Mouse (Mus musculus): ENCODE results near the gene Alkbh5. TPM values are rescaled to one million over a fixed set of nuclear protein-coding genes. Genes with fewer than 3 reads are reported as not detected.

Alkbh5 gene
- 100 to 1,000 TPM; 107 TPM for total RNA-seq (2021)
- long read RNA-seq, experiment 1, full-length matches to known transcripts, result 32 of 45 reads
- long read RNA-seq, experiment 1, partial matches to known transcripts, result 0 of 45 reads
- long read RNA-seq, experiment 1, other reads (novel, unspliced or antisense), result 13 of 45 reads
- long read RNA-seq, experiment 2, full-length matches to known transcripts, result 39 of 58 reads
- long read RNA-seq, experiment 2, partial matches to known transcripts, result 0 of 58 reads
- long read RNA-seq, experiment 2, other reads (novel, unspliced or antisense), result 19 of 58 reads

DNA sequence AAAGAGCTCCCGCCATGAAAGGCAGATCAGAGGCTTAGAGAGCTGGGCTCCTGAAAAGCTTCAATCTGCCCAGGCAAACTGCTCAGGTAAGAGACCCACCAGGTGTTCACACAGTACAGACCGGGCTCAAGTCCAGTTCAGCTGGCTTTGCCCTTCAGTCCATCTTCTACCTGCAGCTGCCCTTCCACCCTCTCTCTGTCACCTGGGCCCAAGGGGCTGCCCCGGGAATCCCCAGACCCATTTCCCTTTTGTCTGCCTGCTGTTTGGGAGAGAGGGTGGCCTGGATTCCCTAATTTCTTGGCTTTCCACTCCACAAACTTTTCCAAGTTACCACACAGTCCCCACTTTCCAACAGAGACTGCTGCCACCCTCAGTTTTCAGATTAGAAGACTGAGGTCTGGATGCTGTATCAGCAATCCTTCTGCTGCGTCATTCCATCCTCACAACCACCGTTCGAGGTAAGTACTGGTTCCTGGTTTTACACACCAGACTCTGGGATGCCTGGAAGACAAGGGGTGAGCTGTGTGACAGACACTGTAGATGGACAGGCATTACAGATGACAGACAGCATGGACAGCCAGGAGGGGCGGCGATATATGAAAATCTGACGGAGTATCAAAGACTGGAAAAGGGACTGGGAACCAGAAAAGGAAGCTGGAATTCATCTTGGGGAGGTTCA lies at the start of gene Alkbh5:
Alkbh5 (plus strand) TSS at position 202 of the 679 bp plus-strand sequence.
- DNase-seq, result peak in 1 of 2 experiments; percentile 38
- intact Hi-C loops (cut with DNase I), result no loop called here

DNA sequence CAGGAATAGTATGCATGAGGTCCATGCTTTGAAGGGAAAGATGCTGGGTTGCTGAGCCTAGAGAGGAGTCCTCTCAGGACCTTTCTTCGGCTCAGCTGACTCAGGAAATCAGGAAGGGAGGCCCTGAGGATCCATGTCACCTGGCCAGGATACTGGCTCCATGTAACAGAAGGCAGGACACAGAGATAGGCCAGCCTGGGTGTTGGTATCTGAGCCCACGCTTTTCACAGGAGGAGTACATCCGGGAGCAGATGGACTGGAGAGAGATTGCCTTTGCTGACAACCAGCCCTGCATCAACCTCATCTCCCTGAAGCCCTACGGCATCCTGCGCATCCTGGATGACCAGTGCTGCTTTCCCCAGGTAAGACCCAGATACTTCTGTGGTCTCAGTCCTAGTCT lies 43.5 kb upstream of the Alkbh5 start:
- intact Hi-C loops (cut with DNase I), result no loop called here

DNA sequence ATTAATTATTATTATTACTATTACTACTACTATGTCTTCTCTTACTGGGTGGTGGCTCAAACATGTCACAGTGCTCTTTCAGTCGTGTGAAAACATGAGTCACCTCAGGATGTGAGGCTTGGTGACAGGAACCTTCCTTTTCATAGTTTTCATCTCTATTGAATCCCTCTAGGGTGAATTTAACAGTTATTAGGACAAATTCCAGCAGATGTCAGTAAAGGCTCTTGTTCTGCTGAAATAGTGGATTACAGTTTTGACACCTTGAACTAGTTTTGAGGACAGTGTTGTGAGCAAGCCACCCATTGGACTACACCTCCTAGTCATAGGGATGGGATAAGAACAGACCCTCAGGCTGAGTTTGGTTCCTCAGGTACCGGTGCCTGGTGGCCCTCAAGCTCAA lies 40.5 kb upstream of the Alkbh5 start:
- DNase-seq, result no peak
- intact Hi-C loops (cut with DNase I), result no loop called here

More for the DNA sequence above, 43.5 kb upstream of the Alkbh5 start:
- no peak for DNase-seq

DNA sequence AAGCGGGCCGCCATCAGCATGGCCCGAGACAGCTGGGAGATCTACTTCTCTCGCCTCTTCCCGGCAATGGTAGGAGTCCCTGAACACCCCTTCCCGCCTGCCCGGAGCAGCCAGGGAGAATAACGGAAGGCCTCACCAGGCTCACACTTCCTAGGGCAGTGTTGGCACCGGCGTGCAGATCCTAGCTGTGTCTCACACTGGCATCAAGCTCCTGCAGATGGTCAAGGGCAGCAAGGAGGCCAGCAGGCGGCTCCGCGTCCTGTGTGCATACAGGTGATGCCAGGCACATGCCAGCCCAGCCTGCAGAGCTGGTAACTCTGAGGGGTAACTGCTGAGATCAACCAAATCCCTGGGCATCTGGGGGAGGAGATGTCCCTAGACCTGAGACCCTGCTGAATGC lies 28.9 kb upstream of the Alkbh5 start:
- intact Hi-C loops (cut with DNase I), result no loop called here
- DNase-seq, result no peak

DNA sequence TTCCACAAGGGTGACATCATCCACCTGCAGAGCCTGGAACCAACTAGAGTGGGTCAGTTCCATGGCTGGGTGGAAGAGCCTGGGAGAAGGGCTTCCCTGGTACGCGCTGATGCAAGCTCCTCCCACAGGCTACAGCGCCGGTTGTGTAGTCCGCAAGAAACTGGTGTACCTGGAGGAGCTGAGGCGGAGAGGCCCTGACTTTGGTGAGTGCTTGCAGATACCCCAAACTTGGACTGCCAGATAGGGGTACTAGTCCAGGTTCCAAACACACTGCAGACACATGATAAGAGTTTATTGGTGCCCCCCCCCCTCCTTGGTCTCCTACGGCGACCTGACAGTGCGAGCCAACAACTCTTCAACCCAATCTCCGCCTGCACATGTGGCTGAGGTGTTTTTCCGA lies 27.2 kb upstream of the Alkbh5 start:
- no peak for DNase-seq
- intact Hi-C loops (cut with DNase I), result no loop called here

DNA sequence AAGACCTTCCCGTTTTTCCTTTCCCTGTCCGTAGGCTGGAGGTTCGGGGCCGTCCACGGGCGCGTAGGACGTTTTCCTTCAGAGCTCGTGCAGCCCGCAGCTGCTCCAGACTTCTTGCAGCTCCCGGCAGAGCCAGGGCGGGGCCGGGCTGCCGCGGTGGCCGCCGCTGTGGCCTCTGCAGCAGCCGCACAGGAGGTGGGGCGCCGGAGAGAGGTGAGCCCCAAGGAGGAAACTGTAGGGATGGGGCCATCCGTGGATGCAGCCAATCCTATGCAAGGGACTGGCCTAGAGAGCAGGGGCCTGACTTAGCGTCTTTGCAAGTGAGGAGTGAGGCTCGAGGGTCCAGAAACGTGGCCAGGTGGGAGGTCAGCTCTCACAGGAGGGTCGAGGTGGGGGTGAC lies 26.7 kb upstream of the Alkbh5 start:
- DNase-seq, result no peak
- intact Hi-C loops (cut with DNase I), result no loop called here

DNA sequence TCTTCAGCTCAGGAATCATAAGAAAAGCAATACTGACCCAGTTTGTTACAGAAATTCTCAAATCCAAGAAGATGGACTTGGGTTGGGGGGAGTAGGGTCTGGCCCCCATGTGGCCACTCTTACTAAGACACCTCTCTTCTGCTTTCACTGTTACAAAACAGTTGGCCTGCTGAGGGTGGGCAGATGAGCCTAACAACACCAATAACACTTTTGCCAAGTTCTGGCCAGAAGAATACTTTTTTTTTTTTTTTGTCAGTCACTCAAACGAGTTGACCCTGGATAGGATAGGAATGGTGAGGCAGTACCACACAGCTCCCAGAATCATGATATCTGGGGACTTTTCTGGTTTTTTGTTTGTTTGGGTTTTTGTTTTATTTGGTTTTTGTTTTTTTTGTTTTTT lies 24.3 kb upstream of the Alkbh5 start:
- no peak for DNase-seq
- intact Hi-C loops (cut with DNase I), result no loop called here

DNA sequence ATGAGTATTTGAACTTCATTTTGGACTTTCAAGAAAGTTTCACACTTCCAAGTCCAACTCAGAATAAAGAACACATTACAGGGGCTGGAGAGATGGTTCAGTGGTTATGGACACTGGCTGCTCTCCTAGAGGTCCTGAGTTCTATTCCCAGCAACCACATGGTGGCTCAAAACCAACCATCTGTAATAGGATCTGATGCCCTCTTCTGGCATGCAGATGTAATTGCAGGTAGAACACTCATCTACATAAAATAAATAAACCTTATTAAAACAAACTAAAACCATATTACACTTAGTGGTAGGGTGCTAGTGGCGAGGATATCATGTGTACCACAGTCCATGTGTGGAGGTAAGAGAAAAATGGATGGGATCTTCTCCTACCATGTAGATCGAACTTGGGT lies 23.7 kb upstream of the Alkbh5 start:
- intact Hi-C loops (cut with DNase I), result no loop called here
- DNase-seq, result no peak

DNA sequence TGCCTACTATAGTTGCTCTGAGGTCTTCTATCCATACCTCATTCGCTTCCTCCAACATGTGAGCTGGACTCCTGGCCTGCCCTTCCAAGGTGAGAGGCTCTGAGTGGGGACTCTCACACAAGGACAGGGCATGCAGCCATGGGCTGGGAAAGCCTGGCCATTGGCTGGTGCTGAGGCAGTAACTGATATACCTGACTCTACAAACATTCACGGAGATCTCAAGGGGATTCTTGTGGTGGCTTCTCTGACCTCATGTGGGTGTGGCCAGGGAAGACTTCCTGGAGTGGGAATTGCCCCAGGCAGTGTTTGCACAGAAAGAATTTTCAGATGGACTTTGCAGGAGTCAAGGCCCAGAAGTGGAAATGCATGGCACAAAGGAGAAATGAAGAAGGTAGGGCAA lies 21.2 kb upstream of the Alkbh5 start:
- intact Hi-C loops (cut with DNase I), result no loop called here
- DNase-seq, result no peak

DNA sequence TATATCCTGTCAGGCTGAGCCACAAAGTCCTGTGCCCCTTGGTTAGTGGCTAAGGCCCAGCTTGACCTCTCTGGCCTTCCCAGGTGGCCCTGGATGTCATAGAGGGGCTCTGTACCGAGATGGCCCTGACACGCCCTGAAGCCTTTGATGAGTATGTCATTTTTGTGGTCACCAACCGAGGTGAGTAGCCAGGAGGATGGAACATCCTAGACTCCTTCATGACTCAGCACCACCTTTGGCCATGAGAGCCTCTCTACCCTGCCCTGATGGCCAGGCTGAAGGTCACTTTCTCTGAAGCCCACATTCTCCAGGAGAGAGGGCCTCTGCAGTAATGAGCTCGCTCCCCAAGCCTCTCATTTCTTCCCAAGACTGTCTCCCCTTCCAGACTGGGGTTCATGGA lies 17.9 kb upstream of the Alkbh5 start:
- no peak for DNase-seq
- intact Hi-C loops (cut with DNase I), result loop anchor here (2.0 kb wide), 1 partner anchor 36 kb away; no protein-coding TSS in a partner anchor

DNA sequence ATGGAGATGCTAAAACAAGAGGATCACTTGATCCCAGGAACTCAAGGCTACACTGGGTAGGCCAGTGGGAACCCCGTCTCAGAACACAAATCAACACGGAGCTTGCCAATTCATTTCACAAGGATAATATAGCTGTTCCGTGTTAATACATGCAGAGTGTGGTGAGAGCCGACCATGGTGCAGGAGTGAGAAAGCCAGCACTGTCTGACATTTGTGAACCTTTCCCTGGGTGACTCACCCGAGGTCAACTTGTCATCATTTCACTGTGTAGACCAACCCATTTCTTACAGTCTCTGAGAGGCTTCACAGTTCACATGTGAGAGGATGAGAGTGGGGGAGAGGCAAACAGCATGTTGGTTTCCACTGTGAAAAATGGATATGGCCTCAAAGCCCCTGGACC lies 14.2 kb upstream of the Alkbh5 start:
- DNase-seq, result no peak
- intact Hi-C loops (cut with DNase I), result no loop called here

DNA sequence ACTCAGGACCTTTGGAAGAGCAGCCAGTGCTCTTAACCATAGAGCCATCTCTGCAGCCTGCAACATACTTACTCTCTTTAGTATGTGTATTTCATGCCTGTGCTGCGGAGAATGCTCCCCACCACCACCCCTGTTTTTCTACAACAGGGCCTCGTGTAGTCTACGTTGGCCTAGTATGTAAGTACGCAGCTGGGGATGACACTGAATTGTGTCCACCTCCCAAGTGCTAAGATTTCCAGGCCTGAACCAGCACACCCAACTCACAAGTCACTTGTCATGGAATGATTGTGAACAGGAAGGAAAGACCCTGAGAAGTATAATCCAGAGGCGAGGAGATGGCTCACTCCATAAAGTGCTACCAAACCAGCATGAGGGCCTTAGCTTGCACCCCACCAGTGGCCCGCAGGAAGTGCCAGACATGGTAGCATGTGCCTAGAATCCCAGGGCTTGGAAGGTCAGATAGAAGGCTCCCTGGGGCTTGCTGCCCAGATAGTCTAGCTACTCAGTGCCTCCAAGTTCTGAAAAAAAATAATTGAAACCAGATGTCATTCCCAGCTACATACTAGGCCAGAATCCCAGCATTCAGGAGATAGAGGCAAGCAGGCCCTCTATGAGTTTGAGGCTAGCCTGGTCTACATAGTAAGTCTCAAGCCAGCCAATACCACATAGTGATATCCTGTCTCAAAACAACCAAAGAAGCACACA lies 13.4 kb upstream of the Alkbh5 start:
- no peak for DNase-seq
- intact Hi-C loops (cut with DNase I), result no loop called here

DNA sequence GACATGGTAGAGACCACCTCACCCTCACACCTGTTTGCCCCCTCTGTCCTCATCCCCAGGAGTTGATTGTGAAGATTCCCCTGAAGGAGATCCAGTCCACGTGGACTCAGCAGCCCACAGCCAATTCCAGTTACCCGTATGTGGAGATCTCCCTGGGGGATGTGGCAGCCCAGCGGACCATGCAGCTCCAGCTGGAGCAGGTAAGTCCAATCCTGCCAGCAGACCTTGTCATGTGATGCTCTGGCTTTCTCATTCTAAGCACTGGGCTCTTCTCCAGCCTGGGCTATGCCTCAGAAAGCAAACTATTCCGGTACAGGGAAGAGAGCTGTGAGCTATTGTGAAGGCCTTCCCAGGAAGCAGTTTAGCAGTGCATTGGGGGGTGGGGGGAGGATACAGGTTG lies 9.7 kb upstream of the Alkbh5 start:
- no peak for DNase-seq
- intact Hi-C loops (cut with DNase I), result no loop called here

DNA sequence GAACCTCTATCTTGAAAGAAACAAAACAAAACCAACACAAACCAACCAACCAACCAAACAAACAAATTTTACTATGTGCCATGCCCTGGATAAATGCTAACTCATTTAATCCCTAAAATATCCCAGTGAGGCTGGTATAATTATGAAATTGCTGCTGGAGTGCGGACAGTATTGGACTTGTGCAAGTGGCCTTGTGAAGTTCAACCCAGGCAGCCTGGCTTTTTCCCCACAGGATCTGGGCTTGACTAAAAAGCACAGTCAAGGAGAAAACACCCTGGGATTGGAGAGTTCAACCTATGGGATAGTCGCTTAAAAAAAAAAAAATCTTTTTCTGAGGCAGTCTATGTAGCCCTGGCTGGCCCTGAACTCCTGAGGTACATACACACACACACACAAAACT lies 505 bp upstream of the Alkbh5 start:
- no peak for DNase-seq
- intact Hi-C loops (cut with DNase I), result no loop called here

DNA sequence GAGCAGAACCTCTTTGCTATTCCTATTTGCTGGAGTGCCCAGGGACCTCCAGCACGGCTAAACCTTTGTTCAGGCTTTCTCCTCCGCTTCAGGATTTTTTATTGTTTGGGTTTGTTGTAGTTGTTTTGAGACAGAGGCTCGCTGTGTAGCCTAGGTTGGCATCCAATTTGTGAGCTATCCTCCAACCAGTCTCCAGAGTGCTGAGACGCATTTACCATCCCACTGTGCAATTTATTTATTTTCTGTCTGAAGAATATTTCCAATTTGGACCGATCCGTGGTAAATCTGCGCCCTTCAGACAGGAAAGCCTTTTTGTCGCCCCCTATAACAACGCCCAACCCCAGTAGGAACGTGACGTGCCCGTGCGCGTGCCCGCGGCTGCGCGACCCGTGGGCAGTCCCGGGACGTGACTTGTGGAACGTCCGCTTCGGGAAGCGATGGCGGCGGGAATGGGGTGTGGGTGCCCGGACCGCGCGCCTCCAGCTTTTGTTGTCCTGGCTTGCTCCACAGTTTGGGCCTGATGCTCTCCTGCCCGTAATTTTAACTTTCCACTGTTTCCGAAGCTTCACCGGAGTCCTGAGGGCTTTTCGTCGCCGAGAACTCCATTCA lies 782 bp downstream of the Alkbh5 start:
- DNase-seq, result peak; percentile 88 to 90
- intact Hi-C loops (cut with DNase I), result no loop called here

DNA sequence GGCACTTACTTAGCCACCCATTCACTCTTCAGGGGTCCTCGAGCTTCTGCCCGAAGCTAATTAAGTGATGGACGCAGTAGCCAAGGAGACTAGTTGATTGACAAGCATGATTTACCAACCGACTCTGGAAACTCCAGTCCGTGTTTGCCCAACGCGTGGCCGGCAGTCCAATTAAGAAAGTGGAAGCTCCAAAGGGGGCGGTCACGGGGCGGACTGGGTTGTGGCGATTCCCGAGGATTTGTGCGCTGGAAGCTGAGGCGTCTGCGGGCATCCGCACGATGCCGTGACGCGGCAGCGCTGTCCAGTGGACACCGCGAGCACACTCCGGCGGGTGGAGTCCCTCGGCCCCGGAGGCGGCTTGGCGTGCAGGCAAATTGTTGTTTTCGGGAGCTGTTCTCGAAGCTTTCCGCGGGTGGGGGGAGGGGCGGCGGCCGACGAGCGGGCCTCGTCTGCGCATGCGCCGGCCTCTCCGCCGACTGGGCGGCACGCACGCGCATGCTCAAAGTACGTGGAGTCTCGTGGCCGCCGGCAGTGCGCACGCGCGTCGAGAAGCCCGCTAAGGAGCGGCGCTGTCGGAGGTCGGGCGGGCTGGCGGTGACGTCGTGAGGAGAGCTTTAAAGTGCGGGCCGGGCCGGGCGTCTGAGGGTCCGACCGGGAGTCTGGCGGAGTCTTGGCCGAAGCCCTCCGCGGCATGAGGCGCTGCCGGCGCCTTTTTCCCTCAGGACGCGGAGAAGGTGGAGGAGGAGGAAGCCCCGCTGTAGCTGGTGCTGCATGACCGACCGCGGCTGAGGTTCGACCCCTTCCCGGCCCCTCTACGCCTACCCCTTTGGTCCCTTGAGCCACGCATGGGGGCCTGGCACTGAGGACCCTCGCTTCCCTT lies 1.5 kb downstream of the Alkbh5 start:
- intact Hi-C loops (cut with DNase I), result no loop called here
- peak; percentile 95 to 96 for DNase-seq

DNA sequence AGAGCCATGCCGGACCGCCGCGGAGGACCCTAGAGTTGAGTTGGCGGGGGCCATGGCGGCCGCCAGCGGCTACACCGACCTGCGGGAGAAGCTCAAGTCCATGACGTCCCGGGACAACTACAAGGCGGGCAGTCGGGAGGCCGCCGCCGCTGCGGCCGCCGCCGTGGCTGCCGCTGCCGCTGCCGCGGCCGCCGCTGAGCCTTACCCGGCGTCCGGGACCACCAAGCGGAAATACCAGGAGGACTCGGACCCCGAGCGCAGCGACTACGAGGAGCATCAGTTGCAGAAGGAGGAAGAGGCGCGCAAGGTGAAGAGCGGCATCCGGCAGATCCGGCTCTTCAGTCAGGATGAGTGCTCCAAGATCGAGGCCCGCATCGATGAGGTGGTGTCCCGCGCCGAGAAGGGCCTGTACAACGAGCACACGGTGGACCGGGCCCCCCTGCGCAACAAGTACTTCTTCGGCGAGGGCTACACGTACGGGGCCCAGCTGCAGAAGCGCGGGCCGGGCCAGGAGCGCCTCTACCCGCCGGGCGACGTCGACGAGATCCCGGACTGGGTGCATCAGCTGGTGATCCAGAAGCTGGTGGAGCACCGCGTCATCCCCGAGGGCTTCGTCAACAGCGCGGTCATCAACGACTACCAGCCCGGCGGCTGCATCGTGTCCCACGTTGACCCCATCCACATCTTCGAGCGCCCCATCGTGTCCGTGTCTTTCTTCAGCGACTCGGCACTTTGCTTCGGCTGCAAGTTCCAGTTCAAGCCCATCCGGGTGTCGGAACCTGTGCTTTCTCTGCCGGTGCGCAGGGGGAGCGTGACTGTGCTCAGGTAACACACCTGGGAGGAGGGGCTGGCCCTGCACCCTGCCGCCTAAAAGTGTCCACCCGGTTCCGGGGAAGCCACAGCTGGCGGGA lies 2.4 kb downstream of the Alkbh5 start:
- intact Hi-C loops (cut with DNase I), result no loop called here
- peak in 1 of 2 experiments; percentile 59 for DNase-seq

DNA sequence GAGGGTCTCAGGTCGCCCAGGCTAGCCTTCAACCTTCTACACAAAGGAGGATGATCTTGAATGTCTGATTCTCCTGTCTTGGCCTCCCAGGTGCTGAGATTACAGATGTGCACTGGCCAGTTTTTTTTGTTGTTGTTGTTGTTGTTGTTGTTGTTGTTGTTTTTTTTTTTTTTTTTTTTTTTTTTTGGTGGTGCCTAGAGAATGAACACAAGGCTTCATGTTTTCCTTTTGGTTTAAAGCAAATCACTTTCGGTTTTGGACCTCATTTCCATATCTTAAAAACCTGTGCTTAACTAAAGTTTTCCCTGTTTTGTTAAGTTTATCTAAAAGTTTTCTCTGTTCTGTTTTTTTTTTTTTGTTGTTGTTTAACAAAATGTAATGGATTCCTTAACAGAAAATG lies 3.4 kb downstream of the Alkbh5 start:
- intact Hi-C loops (cut with DNase I), result no loop called here

DNA sequence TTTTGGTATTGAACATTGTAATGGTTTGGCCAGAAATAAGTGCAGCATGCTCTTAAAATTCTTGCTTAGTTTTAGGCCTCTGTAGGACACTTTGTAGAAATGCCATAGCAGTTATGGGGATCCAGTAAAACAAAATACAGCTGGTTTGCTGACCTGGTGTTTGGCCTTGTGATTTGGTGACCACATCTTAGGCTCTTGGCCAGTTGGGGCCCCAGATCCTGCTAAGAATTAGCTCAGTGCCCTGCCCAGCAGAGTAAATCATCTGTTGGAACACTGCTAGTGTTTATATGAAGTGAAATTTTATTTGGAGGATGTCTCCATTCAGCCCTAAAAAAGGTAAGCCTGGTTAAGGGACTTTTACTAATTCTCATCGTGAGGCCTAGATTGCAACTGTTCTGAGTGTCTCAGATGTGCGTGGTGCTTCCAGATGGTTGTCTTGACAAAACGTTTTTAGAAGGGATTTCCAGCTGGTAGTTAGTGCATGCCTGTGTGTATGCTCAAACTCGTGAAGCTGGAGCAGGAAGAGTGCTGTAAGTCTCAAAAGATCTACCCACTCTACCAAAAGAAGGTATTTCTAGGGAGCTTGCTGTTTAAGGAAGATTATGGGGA lies 3.9 kb downstream of the Alkbh5 start:
- intact Hi-C loops (cut with DNase I), result no loop called here
- DNase-seq, result peak in 1 of 2 experiments; percentile 23

More for the DNA sequence above, 3.4 kb downstream of the Alkbh5 start:
- no peak for DNase-seq
